Mouse (Mus musculus) testis, postnatal 14 days (tissue): ENCODE measurements around the gene 9230102O04Rik.

Experiments used
- DNase-seq: peaks from one replicate; pipeline ENCODE4 v3.0.0; 2021; ENCODE audit warnings: low spot score

Gene 9230102O04Rik

DNA sequence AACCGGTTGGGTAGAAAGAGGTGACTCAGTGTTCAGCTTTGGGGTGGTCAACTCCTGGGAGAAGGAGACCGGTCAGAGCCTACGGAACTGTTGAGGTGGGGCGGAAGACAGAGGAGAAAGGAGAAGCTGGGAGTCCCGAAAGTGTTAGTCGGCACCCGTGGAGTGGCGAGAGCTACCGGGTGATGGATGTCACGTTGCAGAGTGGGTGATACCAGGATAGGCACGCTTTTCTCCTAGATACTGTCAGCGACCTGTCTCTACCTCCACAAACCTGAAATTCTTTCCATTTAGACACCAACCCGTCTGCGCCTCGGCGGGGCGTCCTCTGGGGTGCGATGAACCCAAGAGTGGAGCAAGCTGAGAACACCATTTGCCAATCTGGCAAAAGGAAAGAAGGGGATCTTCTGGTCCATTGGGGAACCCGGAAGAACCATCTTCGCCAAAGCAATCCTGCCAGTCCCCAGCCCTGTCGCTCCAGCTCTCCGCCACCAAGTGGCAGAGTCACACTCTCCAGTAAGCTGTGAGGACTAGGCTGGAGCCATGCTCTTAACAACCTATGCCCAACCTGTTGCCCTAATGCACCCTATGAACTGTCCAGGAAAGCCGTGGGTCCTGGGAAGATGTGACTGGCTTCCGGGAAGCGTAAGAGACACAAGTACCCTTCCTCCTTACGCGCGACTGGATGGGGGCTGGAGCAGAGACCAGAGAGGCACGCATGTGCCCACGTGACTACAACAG, at the start of gene 9230102O04Rik:
9230102O04Rik (minus strand) TSS at position 628 of the 738 bp plus-strand sequence.
- no peak for DNase-seq

GRCm38 (mm10) chr2:9935965-9936364, 46.6 kb upstream of the 9230102O04Rik start:
- DNase-seq: no peak

GRCm38 (mm10) chr2:9926905-9927283, 37.6 kb upstream of the 9230102O04Rik start:
- no peak for DNase-seq

GRCm38 (mm10) chr2:9926194-9926904, 37.0 kb upstream of the 9230102O04Rik start:
- no peak for DNase-seq

- DNase-seq: no peak
Measured at GRCm38 (mm10) chr2:9918691-9919471, 29.5 kb upstream of the 9230102O04Rik start.

DNA sequence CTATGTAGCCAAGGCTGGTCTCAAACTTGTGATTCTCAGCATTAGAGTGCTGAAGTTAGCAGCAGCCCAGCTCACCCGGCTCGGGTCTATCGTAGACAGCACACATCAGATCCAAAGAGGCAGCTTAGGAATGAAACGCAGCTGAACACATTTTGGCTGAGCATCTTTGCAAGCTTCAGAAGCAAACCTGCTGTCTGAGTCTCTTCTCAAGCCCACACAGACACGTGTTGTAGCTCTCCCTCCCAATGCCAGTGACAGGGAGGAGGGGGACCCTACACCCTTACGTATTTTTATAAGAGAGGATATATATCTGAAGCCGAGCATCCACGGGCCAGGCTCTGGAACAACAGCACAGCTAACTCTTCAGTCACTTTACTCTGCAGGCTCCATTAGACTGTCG, 28.3 kb upstream of the 9230102O04Rik start:
- no peak for DNase-seq

- no peak for DNase-seq
Measured at GRCm38 (mm10) chr2:9905995-9906394, 16.7 kb upstream of the 9230102O04Rik start.

DNA sequence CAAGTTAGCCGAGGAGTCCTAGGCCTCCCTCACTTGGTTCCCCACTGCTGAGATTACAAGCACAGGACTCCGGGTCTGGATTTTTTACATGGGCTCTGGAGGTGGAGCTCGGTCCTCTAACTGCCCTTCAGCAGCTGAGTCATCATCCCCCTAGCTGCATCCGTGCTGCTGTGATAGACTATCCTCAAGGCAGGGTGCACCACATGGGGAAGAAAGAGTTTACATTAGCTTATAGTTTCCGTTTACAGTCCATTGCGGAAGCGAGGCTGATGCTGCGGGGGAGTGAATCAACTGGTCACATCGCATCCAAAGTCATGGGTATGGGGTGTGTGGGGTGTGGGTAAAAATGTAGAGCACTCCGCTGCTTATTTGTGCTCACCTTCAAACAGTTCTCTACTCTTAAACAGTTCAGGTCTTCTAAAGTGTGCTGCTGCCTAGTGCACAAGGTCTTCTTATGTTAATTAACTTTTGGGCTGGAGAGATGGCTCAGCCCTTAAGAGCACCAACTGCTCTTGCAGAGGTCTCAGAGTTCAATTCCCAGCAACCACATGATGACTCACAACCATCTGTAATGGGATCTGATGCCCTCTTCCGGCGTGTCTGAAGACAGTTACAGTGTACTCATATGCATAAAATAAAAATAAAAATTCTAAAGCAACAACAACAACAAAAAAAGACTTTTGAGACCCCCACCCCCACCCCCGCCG, 14.7 kb upstream of the 9230102O04Rik start:
- DNase-seq: no peak

- no peak for DNase-seq
Measured at GRCm38 (mm10) chr2:9897846-9898245, 8.5 kb upstream of the 9230102O04Rik start.

DNA sequence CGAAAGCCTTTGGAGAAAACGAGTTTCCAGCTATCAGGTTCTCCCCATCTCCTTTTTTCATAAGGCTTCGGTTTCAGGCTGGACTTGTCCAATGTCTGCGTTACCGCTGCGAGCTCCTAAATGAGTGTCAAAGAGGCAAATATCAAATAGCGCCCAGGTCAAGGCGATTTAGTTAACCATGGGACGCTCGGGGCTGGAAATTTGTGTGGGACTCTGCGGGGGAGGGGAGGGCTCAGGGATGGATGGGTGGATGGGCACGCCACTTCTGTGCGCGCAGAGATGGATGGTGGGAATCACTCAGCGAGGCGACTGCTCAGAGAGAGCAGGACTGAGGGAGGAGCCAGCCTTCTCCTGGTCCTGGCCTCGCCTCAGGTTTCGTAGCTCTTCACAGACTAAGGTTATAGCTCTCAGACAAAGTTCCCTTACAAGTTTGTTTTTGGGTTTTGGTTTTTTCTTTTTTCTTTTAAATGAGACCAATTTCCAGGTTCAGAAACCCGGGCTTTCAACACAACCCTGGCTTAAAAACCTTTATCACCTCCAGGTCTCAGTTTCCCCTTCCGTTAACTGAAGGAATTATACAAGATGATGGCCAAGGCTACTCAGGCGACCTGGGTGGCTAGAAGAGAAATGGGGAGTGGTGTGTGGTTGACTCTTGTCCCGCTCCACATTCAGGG, 6.9 kb upstream of the 9230102O04Rik start:
- no peak for DNase-seq

DNA sequence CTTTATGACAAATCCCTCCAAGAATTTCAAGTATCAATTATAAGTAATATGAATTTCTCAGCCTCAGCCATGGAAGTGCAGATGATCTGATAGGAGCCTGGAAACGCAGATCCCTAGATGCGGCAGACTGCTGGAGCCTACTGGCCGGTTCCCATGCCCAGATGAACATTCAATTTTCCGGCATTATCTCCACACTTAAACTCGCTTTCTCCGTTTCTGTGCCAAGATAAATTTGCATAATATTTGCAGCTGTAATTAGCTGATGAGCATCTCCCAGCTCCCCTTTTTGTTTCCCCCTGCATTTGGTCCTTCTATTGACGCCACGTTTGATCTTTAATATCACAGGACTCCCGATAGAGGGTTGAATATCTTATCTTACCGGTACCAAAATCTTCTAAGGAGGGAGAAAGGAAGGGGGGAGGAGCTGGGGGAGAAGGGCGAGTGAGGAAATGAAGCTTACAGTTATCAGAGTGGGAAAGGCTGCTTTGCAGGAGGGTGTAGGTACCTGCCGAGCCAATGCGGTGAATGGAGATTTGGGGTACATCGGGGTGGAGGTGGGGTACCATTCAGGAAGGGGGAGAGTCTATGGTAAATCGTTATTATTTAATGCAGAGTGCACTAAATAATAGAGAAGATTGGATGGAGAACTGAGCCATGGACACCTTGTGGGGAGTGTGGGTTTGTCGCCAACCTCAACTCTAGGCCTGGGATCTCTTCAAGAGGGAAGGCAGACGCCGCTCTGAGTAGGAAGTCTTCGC, 5.7 kb upstream of the 9230102O04Rik start:
- no peak for DNase-seq

DNA sequence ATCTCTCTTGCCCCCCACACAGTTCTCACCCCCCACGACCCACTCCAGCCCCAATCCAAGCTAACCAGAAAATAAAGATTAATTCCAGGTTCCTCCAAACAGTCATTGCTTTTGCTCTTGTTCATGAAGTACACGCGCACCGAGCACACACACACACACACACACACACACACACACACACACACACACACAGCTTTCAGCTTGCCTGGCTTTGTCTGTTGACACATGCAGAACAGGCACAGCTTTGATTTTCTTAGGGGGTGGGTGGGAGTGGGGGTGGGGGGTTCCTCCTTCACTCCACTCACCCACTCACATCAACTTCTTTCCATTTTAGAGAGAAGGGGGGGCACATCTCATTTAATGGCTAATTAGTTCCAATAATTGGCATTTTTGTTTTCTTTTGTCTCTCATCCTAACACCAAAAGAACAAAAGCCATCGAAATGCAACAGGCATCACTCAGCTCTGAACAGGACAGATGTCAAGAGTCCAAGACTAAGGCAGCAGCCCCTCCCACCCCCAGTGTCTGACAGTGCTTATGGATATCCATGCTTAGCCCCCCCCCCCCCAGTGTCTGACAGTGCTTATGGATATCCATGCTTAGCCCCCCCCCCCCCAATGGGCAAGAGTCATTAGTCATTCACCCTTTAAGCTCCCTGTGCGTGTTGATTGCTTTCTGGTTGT, 4.1 kb upstream of the 9230102O04Rik start:
- DNase-seq: no peak

DNA sequence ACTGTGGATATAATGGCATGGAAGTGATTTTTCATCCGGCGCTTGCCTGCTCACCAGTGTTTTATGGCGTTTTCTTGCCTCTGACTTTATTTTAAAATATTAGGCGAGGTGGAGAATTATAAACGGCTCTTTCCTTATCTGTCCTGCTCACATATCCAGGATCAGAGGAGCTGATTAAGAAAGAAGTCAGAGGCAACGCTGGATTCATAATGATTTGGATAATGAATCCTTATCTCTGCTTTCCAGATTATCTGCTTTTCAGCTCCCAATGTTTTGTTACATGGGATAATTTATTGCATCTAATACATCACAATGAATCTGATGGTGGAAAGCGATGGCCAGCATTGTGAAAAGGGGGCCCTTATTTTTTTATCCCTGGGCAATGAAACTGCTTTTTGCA, 3.2 kb upstream of the 9230102O04Rik start:
- no peak for DNase-seq

DNA sequence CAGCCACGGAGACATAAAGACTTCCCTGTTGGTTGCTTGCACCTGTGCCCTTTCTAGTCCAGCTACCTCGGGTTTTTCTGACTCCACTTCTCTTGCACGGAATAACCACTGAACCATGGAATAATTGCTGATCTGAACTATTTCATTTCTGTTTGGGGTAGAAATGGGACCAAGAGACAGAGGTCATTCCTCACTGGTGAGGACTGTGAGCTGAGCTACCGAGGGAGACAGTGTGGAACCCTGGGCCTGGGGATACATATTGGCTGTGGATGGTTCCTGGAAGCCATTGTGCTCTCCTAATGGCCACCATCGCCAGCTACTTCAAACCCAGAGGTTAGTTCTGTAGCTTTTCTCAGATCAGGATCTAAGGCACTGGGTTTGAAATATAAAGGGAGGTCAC, 1.6 kb upstream of the 9230102O04Rik start:
- no peak for DNase-seq

GRCm38 (mm10) chr2:9890251-9890650, 911 bp upstream of the 9230102O04Rik start:
- no peak for DNase-seq

DNA sequence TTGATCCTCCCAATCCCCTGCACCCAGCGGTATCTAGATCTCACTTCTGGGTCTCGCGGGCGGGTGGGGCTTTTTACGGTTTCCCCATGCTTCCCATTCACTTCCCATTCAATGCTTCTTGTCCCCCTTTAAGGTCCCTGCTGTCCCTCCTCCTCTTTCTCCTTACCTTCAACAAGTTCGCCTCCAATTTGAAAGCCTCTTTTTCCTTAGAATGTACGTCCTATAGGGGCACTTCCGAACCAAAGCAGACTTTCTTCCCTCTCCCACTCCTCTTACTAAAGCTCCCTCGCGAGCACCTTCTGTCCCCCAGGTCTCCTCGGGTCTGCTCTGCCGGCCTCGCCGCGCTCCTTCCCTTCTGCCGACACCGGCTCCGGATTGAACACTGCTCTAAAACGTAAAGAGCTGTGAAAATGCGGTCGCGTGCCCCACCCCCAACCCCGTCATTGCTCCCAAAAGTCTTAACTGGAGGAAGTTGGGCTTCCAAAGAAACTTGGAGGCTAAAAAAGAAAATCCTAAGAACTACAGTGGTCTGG, 377 bp upstream of the 9230102O04Rik start, which contains the start of gene Gata3:
Gata3 (minus strand) TSS at position 384 of the 533 bp plus-strand sequence.
- no peak for DNase-seq

DNA sequence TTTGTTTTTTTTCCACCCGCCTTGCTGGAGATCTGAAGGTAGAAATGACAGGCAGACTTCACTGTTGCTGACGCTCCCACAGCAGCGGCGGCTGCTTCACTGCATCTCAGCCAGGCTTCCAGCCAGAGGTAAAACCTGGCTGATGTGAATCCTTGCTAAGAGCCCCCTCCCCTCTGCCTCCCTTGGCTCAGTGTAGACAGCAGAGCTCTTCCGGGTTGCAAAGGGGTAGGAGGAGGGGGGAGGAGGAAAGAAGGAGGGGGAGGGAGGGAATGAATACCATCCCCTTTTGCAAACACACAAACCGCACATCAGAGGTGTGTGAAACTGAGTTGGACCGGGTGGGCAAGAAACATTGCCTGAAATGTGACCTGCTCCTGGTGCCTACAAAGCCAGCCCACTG, 1.7 kb downstream of the 9230102O04Rik start:
- no peak for DNase-seq

DNA sequence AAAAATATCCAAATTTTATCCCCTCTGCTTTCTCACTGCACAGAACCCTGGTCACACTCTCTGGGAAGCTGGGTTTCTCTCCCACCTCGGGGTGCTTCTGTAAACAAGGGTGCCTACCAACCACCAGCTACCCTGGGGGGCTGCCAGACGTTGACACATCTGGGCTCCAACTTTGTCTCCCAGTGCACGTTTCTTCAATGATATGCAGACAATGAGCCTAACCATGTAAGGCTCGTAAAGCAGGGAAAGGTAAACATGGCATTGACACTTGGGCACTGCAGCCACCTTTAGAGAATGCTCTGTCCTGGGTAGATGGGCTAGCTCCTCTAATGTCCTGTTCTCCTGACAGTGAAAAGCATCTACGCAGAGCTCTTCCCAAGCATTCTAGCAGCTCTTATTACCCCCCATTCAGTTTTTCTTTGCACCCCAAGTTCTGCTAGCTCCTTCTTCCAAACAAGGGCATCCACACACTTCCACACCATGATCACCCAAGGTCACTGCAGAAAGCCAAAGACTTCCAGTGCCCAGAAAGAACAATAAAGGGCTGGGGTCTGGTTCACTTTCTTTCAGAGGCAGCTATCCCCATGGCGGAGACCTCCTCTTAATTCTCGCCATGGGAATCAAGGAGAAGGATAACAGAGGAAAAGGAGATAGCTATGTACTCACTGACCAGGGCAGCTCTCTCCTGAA, 2.3 kb downstream of the 9230102O04Rik start:
- no peak for DNase-seq

DNA sequence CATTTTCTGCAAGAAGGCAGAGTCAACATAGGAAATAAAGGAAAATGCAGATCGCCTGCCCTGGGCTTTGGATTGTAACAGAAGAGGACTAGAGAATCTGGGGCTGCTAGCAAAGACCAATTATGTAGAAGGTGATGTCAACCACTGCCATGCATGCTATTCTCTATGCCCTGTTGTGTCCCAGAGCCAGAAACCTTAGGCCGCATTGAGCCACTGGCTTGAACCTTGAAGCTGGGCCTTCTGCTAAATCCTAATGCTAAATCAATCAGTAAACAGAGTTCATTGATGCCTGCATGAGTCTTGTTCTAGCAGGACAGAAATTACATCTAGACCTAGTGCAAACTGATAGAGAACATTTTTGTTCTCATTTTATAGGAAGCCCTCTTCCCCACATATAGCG, 3.3 kb downstream of the 9230102O04Rik start:
- DNase-seq: no peak
